Mouse (Mus musculus) forebrain, postnatal 0 days (tissue): ENCODE measurements around the gene Sctr. TPM values are rescaled to one million over a fixed set of nuclear protein-coding genes. Genes with fewer than 3 reads are reported as not detected.
A peak's percentile ranks its signal among the peaks of the same experiment; 100 is the strongest.

ENCODE experiments used
- ATAC-seq: fragments of 200-750 bp; cut with Nextera tagmentation; 2 replicates; pipeline ENCODE4 v1.8.0; 2017; ENCODE audit warnings: mild to moderate bottlenecking, moderate library complexity
- DNase-seq: peaks from one replicate; pipeline ENCODE4 v3.0.0-alpha.2; 2015
- H3K27ac ChIP-seq: fragments of 300-500 bp; sonication (generic); 2 replicates; pipeline ENCODE4 v1.5.1; 2014; ENCODE audit warnings: low read depth, mild to moderate bottlenecking, antibody characterized with exemption, low read length, moderate library complexity, mixed read lengths
- H3K27me3 ChIP-seq: fragments of 300-500 bp; sonication (generic); 2 replicates; pipeline ENCODE4 v1.6.1; 2014; ENCODE audit warnings: mild to moderate bottlenecking, low read length, mixed read lengths; ENCODE audit not compliant: insufficient read depth
- H3K36me3 ChIP-seq: fragments of 300-500 bp; sonication (generic); 2 replicates; pipeline ENCODE4 v1.6.1; 2014; ENCODE audit warnings: mild to moderate bottlenecking, moderate library complexity; ENCODE audit not compliant: insufficient read depth
- H3K4me1 ChIP-seq: fragments of 300-500 bp; sonication (generic); 2 replicates; pipeline ENCODE4 v1.6.1; 2014; ENCODE audit warnings: antibody characterized with exemption; ENCODE audit not compliant: insufficient read depth
- H3K4me2 ChIP-seq: fragments of 300-500 bp; sonication (generic); 2 replicates; pipeline ENCODE4 v1.6.1; 2014; ENCODE audit warnings: low read depth, mild to moderate bottlenecking, moderate library complexity
- H3K4me3 ChIP-seq: fragments of 300-500 bp; sonication (generic); 2 replicates; pipeline ENCODE4 v1.5.1; 2014; ENCODE audit warnings: low read depth, low read length, mixed read lengths
- H3K9ac ChIP-seq: fragments of 300-500 bp; sonication (generic); 2 replicates; pipeline ENCODE4 v1.6.1; 2014; ENCODE audit warnings: mild to moderate bottlenecking
- H3K9me3 ChIP-seq: fragments of 300-500 bp; sonication (generic); 2 replicates; pipeline ENCODE4 v1.6.1; 2016; ENCODE audit warnings: low read length
- CTCF ChIP-seq: sonication (generic); IDR thresholded peaks from 2 replicates; pipeline ENCODE4 v1.5.1; 2016; ENCODE audit warnings: antibody characterized with exemption, control low read depth, low read depth
- WGBS: fragments of 180-500 bp; shearing (Covaris S2); extraction: QIAGEN DNeasy Blood & Tissue Kit; methylation state at CpG from one replicate; pipeline ENCODE4 v1.1.7; 2014; 5-methylcytosine and 5-hydroxymethylcytosine counted together
- polyA plus RNA-seq: library from polyadenylated mRNA; unstranded; fragments of >200 nt; fragmentation: Nextera tagmentation; extraction: Ambion mirVana; gene quantifications from 2 replicates; pipeline ENCODE4 v1.2.1, GENCODE M21; 2015
- total RNA-seq: library from RNA; depleted of rRNA; stranded (reverse); fragments of >200 nt; gene quantifications from 2 replicates; pipeline ENCODE4 v1.2.3, GENCODE M21; 2014; rRNA removed

Sctr gene
- total and polyA plus RNA-seq, 2 experiments from 2014 or later: 1.1 TPM

DNA sequence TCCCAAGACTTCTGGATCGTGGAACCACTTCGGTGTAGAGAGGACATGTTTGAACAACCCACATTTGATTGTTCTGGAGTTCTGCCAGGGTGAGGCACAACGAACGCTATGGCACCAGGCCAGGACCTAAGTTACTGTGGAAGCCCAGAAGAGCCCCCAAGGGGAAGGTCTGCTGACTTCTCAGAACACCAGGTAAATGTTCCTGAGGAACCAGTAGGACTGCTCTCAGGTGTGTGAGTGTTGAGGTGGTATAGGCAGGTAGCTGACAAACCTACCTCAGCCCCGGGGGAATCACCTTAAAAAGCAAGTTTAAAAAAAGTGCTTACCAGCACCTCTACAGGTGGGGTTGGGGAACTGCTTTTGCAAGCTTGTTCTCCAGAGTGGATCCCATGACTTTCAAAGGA lies 98.9 kb downstream of the Sctr start:
- no peak for ATAC-seq

DNA sequence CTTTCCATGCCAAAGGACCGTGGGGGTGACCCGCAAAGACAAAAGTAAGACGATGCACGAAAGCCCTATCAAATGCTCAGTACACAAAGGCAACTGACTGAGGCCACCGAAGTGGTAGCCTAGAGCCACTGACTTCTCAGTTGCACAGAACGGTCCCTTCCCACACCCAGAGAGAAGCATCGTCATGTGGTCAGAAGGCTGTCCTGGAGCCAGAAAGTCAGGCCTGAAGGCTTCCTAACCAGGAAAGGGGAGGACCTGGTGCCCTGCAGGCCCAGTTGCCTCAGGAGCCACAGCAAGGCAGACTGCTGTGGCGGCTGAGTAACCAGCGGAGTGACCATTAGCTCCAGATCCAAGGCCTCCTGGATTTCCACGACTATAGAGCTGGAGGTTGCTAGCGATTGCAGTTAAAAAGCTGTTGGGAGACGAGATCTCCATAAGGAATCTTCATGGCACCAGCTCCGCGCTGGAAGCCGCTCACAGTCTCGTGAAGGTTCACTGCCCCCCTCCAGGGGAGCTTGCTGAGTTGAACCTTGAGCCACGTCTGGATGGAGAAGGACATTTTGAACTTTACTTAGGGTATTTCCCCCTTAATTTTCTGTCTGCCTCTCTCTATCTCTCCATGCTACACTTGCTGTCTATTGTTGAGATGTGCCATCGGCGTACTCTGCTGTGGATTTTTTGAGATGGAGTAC lies 103.2 kb downstream of the Sctr start:
- H3K36me3 ChIP-seq: peaks cover 8% of the 10 kb centered on the region
- H3K27me3 ChIP-seq: no peaks in the 10 kb centered on the region
- no peak overlapping the region for H3K4me2 ChIP-seq
- TF ChIP-seq CTCF: no peak
- no peaks in the 10 kb centered on the region for H3K4me1 ChIP-seq
- H3K27ac ChIP-seq: no peak overlapping the region
- no peak for DNase-seq
- ATAC-seq: no peak
- H3K9ac ChIP-seq: no peak overlapping the region
- WGBS: 86% methylated on average over 19 of the region's 19 CpGs
- no peaks in the 10 kb centered on the region for H3K9me3 ChIP-seq
- H3K4me3 ChIP-seq: no peak overlapping the region

More for the DNA sequence above, 98.9 kb downstream of the Sctr start:
- DNase-seq: no peak
- no peak overlapping the region for H3K4me2 ChIP-seq
- no peak overlapping the region for H3K27ac ChIP-seq
- no peaks in the 10 kb centered on the region for H3K9me3 ChIP-seq
- H3K4me3 ChIP-seq: no peak overlapping the region
- H3K27me3 ChIP-seq: no peaks in the 10 kb centered on the region
- WGBS: 61% methylated on average over 5 of the region's 5 CpGs
- TF ChIP-seq CTCF: 0 out of 2 replicates have a peak, but pooled peaks have one; percentile 2
- H3K9ac ChIP-seq: no peak overlapping the region
- no peaks in the 10 kb centered on the region for H3K36me3 ChIP-seq
- no peaks in the 10 kb centered on the region for H3K4me1 ChIP-seq

DNA sequence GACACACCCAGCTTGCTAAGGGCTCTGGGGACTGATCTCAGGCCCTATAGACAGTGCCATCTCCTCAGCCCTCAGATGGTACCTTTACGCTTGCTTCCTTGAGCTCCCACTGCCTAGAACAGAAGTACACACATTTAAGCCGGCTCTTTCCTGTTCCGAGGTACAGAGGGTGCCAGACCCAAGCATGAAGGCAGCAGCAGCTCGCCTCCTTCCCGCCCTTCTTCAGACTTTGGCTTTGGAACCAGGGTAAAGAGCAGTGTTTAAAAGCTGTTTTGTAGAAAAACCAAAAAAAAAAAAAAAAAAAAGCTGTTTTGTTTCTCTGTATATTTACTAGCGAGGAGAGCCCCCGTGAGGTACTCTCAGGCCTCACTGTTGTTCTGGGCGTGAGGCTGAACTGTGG lies 105.1 kb downstream of the Sctr start:
- H3K4me2 ChIP-seq: no peak overlapping the region
- peak overlapping the region; percentile 40; the same call in 1 of the 2 replicates for H3K27ac ChIP-seq
- TF ChIP-seq CTCF: no peak
- H3K36me3 ChIP-seq: peaks cover 11% of the 10 kb centered on the region
- 80% methylated on average over 8 of the region's 8 CpGs for WGBS
- H3K4me1 ChIP-seq: no peaks in the 10 kb centered on the region
- H3K4me3 ChIP-seq: no peak overlapping the region
- no peak for ATAC-seq
- no peaks in the 10 kb centered on the region for H3K9me3 ChIP-seq
- no peaks in the 10 kb centered on the region for H3K27me3 ChIP-seq
- no peak overlapping the region for H3K9ac ChIP-seq
- no peak for DNase-seq

DNA sequence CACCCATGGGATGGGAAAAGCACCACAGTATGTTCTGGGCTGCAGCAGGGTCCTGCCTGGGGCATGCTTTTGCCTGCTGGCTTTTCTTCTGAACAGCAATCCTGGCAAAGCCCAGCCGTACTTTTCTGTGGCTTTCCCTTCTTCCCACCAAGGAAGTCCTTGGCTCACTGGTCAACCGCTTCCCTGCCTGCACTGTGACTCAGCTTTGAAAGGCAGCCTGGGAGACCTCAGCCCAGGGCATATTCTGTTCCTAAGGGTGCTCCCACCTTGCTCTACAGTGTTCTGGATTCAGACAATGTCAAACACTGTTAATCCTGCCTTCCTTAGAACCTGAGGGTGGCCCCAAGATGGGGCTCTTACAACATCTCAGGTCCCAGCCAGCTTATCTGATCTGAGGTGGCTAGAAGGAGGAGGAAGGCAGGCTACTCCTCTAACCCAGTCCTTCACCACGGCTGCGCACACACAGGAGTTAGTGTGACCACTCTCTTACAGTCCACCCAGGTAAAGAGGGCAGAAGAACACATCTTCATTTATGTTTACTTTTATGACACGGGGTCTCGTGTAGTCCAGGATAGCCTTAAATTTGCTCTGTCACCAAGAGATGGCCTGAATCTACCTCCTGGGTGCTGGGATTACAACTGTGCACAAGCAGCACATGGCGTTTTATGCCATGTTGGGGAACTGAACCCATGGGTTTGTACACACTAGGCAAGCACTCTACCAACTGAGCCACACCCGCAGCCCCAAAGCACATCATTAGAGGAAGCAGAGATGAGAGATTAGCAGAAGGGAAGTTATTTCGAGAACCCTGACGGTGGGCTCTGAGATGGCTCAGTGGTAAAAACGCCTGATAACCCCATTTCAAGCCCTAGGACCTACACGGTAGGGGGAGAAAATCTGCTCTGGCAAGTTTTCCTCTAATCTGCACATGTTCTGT lies 105.8 kb downstream of the Sctr start:
- H3K4me1 ChIP-seq: no peaks in the 10 kb centered on the region
- DNase-seq (no peak), ATAC-seq (no peak)
- peaks cover 11% of the 10 kb centered on the region for H3K36me3 ChIP-seq
- no peak for TF ChIP-seq CTCF
- H3K9me3 ChIP-seq: no peaks in the 10 kb centered on the region
- whole genome bisulfite sequencing: 89% methylated on average over 12 of the region's 12 CpGs
- H3K4me2 ChIP-seq: no peak overlapping the region
- H3K27me3 ChIP-seq: no peaks in the 10 kb centered on the region
- no peak overlapping the region for H3K9ac ChIP-seq
- H3K27ac ChIP-seq: peak overlapping the region; percentile 40; the same call in 1 of the 2 replicates
- H3K4me3 ChIP-seq: no peak overlapping the region

Other genes starting within 250 kb of the Sctr start
- 40.1 and 41.4 TPM in 2 replicates for gene Ptpn4, start 169.3 kb upstream of the Sctr start, total RNA-seq
- gene Ptpn4, start 169.3 kb upstream of the Sctr start, polyA plus RNA-seq: 2.6 and 6.2 TPM in 2 replicates
- 6.9 and 7.2 TPM in 2 replicates for gene Tmem177, start 93.7 kb upstream of the Sctr start, total RNA-seq
- 4.1 and 5.4 TPM in 2 replicates for gene Tmem177, start 93.7 kb upstream of the Sctr start, polyA plus RNA-seq
- gene Cfap221, start 9.7 kb upstream of the Sctr start, total RNA-seq: 0.24 and 0.92 TPM in 2 replicates
- gene Cfap221, start 9.7 kb upstream of the Sctr start, polyA plus RNA-seq: 0.28 and 1.1 TPM in 2 replicates
- gene Tmem37, start 67.2 kb downstream of the Sctr start, total RNA-seq: 3.3 and 6.0 TPM in 2 replicates
- 6.8 and 9.7 TPM in 2 replicates for gene Tmem37, start 67.2 kb downstream of the Sctr start, polyA plus RNA-seq
- 533 and 625 TPM in 2 replicates for gene Dbi, start 114.2 kb downstream of the Sctr start, total RNA-seq
- 1,729 and 1,732 TPM in 2 replicates for gene Dbi, start 114.2 kb downstream of the Sctr start, polyA plus RNA-seq
- 2.3 and 4.6 TPM in 2 replicates for gene 3110009E18Rik, start 114.3 kb downstream of the Sctr start, total RNA-seq
- 16.7 and 24.2 TPM in 2 replicates for gene 3110009E18Rik, start 114.3 kb downstream of the Sctr start, polyA plus RNA-seq